Mouse (Mus musculus) regulatory T cell (primary cell): Measurements from ENCODE around the gene Ltbp4.

ENCODE experiments used
- in situ Hi-C: fragments of 300-600 bp; cut with MboI, MseI; formaldehyde crosslinking; loops from one replicate; pipeline ENCODE4 v1.15.1; 2025; ENCODE audit warnings: high pct_unique_total_duplicates

Gene Ltbp4

DNA sequence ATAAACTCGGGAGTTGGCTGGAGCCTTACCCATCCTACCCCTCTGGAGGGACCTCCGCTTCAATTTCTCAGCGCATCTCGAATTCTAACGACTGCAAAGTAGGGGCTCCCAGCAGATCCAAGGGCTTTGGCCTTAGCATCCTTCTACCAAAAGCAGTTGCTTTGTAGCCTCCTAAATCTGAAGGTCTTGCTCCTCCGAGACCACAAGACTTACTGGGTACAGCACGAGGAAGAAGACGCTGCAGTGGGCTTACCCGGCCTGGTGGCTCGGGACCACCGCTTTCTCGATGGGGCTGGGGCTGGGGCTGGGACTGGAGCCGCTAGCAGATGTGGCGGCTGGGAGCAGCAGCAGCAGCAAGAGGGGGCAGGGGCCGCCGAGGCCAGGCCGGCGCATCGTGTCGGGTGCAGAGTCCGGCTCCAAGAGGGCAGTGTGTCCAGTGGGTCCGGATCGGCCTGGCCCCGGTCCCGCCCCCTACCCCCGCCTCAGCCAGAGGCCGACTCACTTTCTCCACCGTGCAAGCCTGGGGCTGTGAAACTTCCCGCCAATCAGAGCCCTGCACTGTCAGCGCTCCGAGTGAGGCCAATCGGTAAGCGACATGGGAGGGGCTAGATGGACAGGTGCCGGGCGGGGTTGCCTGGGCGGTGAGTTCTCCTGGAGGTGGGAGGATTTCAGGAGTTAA lies at the start of gene Ltbp4:
Gene Ltbp4, minus strand, starts transcription at position 518 of the 679 bp plus-strand sequence.
- in situ Hi-C loops: loop anchor here (10.0 kb wide), 1 partner anchor 1877 kb away; the partner anchor contains the start of gene Catsperg1

DNA sequence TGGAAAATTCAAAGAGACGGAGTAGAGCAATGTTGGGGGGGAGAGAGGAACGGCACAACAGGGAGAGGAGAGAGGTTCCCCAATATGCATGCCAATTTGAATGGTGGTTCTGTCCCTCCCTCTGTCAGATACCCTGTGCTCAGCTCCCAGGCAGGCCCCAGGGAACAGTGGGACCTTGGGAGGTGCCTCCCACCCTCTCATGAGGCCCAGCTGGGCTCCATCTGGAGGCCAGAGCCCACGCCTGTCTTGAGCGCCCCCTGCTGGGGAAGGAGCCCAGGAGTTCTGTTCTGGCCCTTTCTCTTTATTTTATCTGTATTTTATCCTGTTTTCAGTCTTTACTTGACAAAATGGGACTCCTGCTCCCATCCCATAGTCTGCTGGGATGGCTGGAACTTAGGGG lies 47.2 kb upstream of the Ltbp4 start:
- in situ Hi-C loops: no loop called here

GRCm38 (mm10) chr7:27384134-27384533 lies 46.6 kb upstream of the Ltbp4 start:
- in situ Hi-C loops: no loop called here

GRCm38 (mm10) chr7:27383233-27383632 lies 45.7 kb upstream of the Ltbp4 start:
- in situ Hi-C loops: no loop called here

- in situ Hi-C loops: no loop called here
These were observed 44.1 kb upstream of the Ltbp4 start for GRCm38 (mm10) chr7:27381560-27381959.

DNA sequence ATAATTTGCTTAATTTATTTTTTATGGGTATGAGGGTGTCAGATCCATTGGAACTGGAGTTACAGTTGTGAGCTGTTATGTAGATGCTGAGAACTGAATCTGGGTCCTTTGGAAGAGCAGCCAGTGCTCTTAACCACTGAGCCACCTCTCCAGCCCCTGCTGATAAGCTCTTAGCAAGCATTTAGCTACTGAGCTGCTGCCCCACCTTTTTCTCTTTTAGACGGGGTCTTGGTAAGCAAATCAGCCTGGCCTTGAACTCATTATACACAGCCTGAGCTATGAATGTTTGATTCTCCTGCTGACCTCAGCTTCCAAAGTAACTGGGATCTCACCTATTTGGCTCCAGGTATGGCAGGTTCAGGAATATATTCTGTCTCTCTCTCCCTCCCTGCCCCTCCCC lies 43.5 kb upstream of the Ltbp4 start:
- in situ Hi-C loops: no loop called here

DNA sequence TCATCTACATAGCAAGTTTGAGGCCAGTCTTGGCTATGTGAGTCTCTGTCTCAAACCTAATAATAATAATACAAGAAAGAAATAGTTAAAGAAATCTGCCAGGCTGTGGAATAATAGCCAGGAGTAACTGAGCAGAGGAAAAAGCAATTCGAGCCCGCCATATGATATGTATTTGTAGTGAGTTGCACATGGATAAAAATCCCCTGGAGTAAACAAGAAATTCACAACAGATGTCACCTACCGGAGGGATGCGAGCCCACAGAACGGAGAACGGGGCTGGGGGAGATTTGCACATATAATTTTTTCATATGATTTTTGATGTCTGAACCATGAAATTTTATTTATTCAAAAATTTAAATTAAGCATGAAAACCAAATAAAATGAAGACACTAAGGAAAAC lies 42.3 kb upstream of the Ltbp4 start:
- in situ Hi-C loops: loop anchor here (5.0 to 10.0 kb wide), 2 partner anchors 38 to 1465 kb away; no protein-coding TSS in a partner anchor

DNA sequence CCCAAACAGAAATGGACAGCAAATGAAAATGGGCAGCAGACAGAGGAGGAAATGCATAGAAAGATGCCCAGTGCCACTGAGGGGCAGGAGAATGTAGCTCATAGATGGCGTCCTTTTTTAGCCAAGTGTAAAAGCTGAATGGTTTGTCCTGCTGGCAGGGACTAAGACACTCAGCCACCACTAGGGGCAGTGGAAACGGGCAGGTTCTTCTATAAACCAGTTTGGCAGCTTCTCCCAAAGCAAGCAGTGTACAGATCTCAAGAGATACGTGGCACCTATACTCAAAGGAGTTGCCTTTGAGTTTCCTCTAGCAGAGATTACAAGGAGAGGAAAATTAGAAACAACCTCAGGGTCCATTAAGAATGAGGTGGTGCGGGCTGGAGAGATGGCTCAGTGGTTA lies 40.9 kb upstream of the Ltbp4 start:
- in situ Hi-C loops: loop anchor here (5.0 to 10.0 kb wide), 2 partner anchors 36 to 1466 kb away; no protein-coding TSS in a partner anchor

DNA sequence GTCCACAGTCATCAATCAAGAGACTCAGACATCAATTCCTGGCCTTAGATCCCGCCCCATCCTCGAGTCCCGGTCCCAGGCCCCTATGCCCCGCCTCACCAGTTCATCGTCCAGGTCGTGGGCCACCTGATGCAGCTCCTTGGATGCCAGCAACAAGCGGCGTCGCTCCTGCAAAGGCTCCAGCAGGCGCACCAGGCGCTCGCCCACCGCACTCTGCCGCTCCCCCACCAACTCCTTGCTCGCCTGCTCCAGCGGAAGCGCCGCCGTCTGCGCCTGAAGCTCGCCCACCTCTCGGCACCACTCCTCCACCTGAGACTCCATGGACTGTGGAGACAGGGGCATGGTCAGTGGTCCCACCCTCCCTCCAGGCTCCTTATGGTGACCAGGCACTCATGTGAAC lies 37.8 kb upstream of the Ltbp4 start:
- in situ Hi-C loops: loop anchor here (5.0 to 10.0 kb wide), 2 partner anchors 33 to 1470 kb away; no protein-coding TSS in a partner anchor

- in situ Hi-C loops: loop anchor here (10.0 kb wide), 1 partner anchor 1473 kb away; no protein-coding TSS in a partner anchor
These were observed 34.4 kb upstream of the Ltbp4 start for GRCm38 (mm10) chr7:27371715-27372462.

GRCm38 (mm10) chr7:27369111-27369510 lies 31.6 kb upstream of the Ltbp4 start:
- in situ Hi-C loops: no loop called here

DNA sequence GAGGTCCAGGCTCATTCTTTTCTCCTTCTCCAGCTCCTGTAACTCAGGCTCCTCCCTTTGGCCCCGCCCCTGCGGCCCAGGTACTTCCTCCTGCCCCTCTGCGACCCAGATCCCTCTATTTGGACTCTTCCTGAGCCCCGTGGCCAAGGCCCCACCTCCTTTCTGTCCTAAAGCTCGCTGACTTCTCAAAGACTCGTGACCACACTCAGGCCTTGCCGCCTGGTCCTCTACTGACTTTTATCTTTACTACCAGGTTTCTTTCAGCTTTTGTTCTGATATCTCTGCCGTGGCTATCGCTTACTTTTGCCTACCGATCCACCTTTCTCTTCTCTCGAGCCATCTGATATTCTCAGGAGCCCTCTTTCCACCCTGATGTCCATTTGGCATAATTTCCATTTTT lies 30.5 kb upstream of the Ltbp4 start:
- in situ Hi-C loops: no loop called here

GRCm38 (mm10) chr7:27366082-27366844 lies 28.8 kb upstream of the Ltbp4 start:
- in situ Hi-C loops: no loop called here

GRCm38 (mm10) chr7:27364379-27364778 lies 26.9 kb upstream of the Ltbp4 start:
- in situ Hi-C loops: loop anchor here (5.0 kb wide), 1 partner anchor 808 kb away; no protein-coding TSS in a partner anchor

DNA sequence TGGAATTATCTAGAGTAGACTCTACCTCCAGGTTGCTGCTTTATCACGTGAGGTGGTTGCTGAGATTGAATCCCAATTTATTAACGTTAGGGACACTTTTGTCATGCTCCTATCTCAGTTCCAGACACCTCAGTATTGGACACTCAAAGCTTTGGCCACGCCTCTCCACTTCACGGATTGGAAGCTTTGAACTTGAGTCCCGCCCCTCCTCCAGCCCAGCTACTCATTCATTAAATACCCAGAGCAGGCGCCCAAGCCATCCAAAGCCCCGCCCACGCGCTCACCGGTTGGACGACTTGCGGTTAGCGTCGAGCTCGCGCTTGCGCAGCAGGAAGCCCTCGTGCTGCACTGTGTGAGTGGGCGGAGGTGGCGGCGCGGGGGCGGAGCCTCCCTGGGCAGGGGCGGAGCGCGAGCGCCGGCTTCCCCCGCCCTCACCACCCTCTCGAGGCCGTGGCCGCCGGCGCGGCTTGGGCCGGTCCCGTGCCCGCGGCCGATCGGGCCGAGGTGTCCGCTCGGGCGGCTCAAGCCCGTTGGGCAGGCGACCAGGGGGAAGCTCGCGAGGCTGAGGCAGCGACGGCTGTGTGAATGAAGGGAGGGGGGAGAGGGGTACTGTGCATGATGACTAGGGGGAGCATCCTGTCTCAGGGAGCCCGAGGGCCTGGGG lies 23.9 kb upstream of the Ltbp4 start:
- in situ Hi-C loops: loop anchor here (5.0 kb wide), 1 partner anchor 811 kb away; no protein-coding TSS in a partner anchor

DNA sequence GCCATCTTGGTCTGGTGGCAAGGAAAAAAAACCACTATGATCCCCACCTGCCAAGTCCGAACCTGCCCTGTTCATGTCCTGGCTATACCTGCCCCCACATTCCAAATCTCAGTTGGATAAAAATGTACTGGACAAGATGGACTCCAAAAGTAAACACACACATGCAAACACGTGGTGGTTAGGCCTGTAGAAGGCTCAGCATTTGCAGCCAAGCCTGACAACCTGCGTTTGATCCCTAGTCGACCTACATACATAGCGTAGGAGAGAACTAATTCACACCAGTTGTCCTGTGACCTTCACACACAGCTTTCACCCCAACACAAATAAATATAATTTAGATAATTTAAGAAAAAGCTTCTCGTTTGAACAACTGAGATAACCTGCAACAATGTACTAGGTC lies 23.3 kb upstream of the Ltbp4 start:
- in situ Hi-C loops: loop anchor here (5.0 kb wide), 1 partner anchor 812 kb away; no protein-coding TSS in a partner anchor

DNA sequence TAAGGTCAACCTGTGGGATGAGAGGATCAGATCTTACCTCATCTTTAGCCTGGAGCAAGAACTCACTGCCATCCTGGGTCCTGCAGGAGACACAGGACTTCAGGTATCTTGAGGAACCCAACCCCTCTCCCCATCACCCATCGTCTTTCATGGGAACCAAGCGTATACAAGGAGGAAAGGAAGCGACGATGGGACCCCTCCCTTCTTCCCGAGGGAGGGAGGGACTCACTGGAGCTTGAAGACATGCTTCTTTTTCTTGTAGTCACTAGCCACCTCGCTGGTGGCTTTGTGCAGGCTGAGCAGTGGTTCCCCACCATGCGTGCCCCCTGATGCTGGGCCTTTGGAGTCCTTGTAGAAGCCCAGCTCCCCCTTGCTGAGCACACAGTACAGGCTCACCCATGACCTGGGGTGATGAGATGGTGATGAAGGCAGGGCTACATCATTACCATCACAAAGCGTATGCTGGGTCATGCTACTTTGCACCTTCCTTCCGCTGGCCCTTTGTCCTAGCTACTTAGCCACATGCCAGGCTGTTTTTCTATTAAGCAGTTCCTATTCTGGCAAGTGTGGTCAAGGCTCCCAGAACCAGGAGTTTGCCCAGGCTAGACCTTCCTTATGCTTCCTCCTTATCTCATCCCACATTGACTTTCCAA lies 22.3 kb upstream of the Ltbp4 start:
- in situ Hi-C loops: loop anchor here (5.0 kb wide), 1 partner anchor 812 kb away; no protein-coding TSS in a partner anchor

GRCm38 (mm10) chr7:27359162-27359561 lies 21.7 kb upstream of the Ltbp4 start:
- in situ Hi-C loops: no loop called here

DNA sequence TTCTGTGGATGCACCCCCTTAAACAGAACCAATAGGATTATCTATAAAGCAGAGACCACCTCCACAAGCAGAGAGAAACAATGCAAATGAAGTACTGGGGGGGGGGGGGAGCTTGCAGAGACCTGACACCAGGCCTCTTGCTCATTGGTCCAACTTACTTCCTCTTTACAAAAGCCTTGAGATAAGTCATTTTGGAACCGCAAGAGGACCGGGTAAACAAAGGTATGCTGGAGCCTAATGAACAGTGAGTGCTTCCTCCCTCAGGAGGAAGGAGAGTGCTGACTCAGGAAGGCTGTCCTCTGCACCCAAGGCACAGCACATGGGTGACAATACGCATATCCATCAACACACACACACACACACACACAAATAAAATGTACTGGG lies 20.1 kb upstream of the Ltbp4 start:
- in situ Hi-C loops: no loop called here

DNA sequence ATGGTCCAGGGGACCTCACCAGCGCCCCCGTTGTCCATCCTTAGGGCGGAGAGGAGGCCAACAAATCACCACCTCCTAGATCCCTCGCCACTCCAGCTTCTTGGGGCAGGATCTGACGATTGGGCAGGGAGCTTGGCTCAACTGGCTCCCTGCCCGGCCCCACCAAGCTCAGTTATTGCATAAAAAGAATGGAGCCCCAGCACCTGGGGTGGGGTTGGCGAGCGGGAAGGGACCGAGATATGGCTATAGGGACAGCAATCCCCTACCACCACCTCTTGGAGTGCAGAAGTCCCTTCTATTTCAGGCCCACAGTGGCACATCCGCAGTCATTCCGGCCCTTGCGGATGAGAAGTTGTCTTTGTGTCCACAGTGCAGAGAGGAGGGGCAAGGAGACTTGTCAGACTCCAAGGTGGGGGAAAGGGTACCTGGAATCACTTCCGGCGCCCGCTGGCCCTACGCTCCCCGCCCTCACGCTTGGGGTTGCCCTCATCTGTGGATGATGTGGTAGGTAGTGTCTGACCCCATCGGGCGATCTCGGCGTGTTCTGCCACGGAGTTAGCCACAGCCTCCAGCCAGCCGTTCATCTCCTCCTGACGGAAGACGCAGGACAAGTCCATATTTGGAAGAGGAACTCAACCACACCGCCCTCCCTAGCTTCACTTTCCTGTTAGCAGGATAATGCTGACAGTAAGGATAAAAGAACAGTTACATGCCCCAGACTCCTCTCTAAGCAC lies 19.5 kb upstream of the Ltbp4 start, which contains the start of gene Gm20479:
Gene Gm20479, minus strand, starts transcription at position 559 of the 734 bp plus-strand sequence.
- in situ Hi-C loops: no loop called here
